Mouse (Mus musculus) cerebellum, adult 2 months (tissue): ENCODE data around the gene Gm12184. TPM values are rescaled to one million over a fixed set of nuclear protein-coding genes. Genes with fewer than 3 reads are reported as not detected.

Experiments
- DNase-seq, 2 experiments: peaks; one replicate each; pipeline ENCODE4 v3.0.0; 2021
- H3K27ac ChIP-seq: fragments of 200-500 bp; 2 replicates; pipeline ENCODE4 v1.5.1; 2012; ENCODE audit warnings: low read length, control low read depth, inconsistent platforms; ENCODE audit not compliant: insufficient read depth
- H3K27me3 ChIP-seq: fragments of 200-500 bp; 2 replicates; pipeline ENCODE4 v1.6.1; 2012; ENCODE audit warnings: inconsistent platforms, mild to moderate bottlenecking, low read length, moderate library complexity; ENCODE audit not compliant: control insufficient read depth, insufficient read depth
- H3K4me1 ChIP-seq: fragments of 200-500 bp; 2 replicates; pipeline ENCODE4 v1.6.1; 2011; ENCODE audit warnings: low read length; ENCODE audit not compliant: control insufficient read depth, insufficient read depth
- H3K4me3 ChIP-seq: fragments of 200-500 bp; replicated peaks from 2 replicates; pipeline ENCODE3; 2011; ENCODE audit warnings: mild to moderate bottlenecking, low read depth, low read length, control low read depth; ENCODE audit not compliant: insufficient read depth
- CTCF ChIP-seq: fragments of 200-500 bp; IDR thresholded peaks from 2 replicates; pipeline ENCODE4 v1.5.1; 2011; ENCODE audit warnings: low read depth, mild to moderate bottlenecking, control low read depth, low read length, moderate library complexity, borderline replicate concordance; ENCODE audit not compliant: insufficient read depth
- POLR2A ChIP-seq: fragments of 200-500 bp; IDR thresholded peaks from 2 replicates; pipeline ENCODE4 v1.6.1; 2011; ENCODE audit warnings: low read length, control low read depth, borderline replicate concordance; ENCODE audit not compliant: insufficient read depth
- WGBS: fragments of 180-500 bp; shearing (Covaris S2); methylation state at CpG from one replicate; pipeline ENCODE4 v1.1.7; 2018; 5-methylcytosine and 5-hydroxymethylcytosine counted together
- polyA plus RNA-seq: library from polyadenylated mRNA; depleted of rRNA; stranded (reverse); fragments of >200 nt; gene quantifications from 2 replicates; pipeline ENCODE4 v1.2.3, GENCODE M21; 2012

Gm12184 gene
- polyA plus RNA-seq, 1 experiment = 30.1 TPM

DNA sequence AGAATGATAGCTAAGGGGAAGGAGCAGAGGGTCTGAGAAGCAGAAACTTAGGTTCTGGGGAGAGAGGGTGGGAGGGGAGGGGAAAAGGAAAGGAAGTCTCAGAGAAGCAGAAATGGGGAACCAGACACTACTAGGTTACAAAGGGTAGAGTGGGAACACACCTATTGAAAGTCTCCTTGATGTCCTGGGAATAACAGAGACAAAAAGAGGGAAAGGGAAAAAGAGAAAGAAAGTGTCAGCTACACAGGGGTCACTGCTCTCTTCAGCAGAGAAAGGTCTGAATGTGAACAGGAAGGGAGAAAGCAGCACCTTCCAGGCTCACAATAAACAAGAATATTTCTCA lies 18.2 kb downstream of the Gm12184 start:
- no peaks in the 10 kb centered on the region for H3K27me3 ChIP-seq

DNA sequence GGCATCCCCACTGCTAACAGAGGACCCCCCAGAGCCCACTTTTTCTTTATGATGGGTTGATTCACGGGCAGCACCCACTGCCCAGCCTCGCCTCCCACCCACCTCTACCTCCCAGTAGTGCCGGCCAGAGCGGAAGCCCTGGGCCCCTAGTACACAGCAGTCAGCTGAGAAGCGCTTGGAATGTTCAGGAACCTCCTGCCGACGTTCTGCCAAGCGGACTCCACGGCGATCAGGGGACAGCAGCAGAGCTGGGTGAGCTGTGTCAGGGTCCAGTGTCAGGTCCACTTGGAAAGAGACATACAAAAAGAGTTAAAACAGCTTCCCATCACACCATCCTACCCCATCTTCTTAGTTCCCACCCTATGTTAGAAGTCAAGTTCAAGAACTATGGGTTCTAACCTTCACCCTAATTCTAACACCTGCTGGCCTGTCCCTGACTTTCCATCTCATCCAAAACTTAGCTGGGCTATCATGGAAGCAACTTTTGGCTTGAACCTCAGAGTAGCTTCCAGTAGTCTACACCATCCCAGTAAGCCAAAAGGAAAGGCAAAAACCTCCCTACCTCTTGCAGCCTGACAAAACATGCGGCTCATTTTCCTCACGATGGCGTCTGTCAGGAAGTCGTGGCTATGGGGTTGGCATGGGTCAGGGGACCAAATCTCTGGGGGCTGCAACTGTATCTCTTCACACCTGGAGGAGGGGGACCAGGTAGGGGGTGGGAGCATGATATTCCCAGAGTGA lies 18.7 kb downstream of the Gm12184 start:
- no peak for DNase-seq
- 45% methylated on average over 14 of the region's 14 CpGs for WGBS
- no peak for TF ChIP-seq CTCF
- TF ChIP-seq POLR2A = no peak
- H3K4me3 ChIP-seq = no peak overlapping the region
- no peaks in the 10 kb centered on the region for H3K27me3 ChIP-seq
- no peak overlapping the region for H3K27ac ChIP-seq
- H3K4me1 ChIP-seq = no peaks in the 10 kb centered on the region

More for the DNA sequence above, 18.2 kb downstream of the Gm12184 start:
- Histone ChIP-seq H3K27ac (no peak overlapping the region), H3K4me1 (no peaks in the 10 kb centered on the region), H3K4me3 (no peak overlapping the region)
- TF ChIP-seq CTCF = no peak
- no peak for TF ChIP-seq POLR2A
- DNase-seq = no peak

DNA sequence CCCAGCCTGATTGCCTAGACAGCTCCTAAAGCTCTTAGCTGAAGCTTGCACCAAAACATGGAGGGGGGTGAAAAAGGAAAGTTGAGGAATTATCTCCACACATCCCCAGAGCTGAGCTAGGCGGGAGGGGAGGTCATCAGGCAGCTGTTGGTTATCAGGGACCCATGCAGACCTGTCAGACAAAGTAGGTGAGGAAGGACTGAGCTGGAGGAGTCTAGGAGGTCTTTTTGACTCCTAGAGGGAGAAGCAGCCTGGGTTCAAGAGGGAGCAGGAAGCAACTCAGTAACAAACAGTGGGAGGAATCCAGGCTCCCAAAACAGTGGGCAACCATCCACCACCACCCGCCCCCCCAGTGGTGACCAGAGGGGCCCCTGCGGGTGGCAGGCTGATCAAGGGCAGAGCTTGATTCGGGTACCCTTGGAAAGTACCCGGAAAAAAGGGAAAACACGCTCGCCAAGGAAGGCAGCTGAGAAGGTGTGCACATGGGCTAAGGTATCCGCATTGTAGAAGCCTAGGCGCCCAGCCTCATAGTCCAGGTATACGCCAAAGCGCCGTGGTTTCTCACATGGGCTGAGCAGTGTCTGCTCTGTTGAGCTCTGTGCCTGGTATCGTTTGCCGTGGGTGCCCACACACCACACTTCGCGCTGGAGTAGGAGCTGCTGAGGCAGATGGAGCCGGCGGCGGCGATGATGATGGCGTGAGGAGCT lies 19.4 kb downstream of the Gm12184 start:
- TF ChIP-seq POLR2A = no peak
- no peak for TF ChIP-seq CTCF
- Histone ChIP-seq H3K4me3 (no peak overlapping the region), H3K27ac (no peak overlapping the region), H3K27me3 (no peaks in the 10 kb centered on the region), H3K4me1 (peaks cover 3% of the 10 kb centered on the region; the same call in 1 of the 2 replicates)
- 56% methylated on average over 21 of the region's 21 CpGs for WGBS
- no peak for DNase-seq

DNA sequence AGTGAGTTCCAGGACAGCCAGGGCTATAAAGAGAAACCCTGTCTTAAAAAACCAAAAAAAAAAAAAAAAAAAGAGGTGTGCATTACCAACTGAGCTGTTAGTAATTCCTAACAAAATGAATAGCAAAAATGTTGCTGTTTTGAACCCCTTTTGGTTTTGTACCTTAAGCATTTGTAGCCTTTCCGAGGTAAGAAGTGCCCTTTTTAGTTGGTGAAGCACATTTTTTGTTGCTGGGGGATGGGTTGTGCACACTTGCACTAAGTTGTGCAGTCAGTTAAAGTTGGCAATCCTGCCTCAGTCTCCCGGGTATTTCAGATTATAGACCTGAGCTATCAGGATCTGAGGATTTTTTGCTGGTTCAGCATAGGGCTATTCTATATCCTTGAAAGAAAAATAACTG lies 21.5 kb downstream of the Gm12184 start:
- H3K27ac ChIP-seq = no peak overlapping the region
- H3K27me3 ChIP-seq = no peaks in the 10 kb centered on the region
- no peak for DNase-seq
- 81% methylated on average over 2 of the region's 2 CpGs for WGBS
- TF ChIP-seq POLR2A (no peak), CTCF (no peak)
- H3K4me3 ChIP-seq = no peak overlapping the region
- peaks cover 11% of the 10 kb centered on the region; the same call in 1 of the 2 replicates for H3K4me1 ChIP-seq

DNA sequence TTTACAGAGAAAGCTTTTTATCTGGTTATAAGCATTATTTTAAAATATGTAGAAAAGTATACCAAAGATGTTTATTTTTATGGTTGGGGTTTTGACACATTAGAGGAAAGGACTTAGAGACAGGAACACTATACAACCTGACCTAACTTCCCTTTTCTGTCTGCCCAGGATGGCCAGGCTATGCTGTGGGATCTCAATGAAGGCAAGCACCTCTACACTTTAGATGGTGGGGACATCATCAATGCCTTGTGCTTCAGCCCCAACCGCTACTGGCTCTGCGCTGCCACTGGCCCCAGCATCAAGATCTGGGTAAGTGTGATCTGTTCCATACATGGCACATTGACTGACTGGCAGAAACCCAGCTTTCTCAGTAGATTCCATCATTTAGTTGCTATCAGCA lies 22.5 kb downstream of the Gm12184 start:
- WGBS = 93% methylated on average over 2 of the region's 2 CpGs
- Histone ChIP-seq H3K4me3 (no peak overlapping the region), H3K27me3 (no peaks in the 10 kb centered on the region), H3K27ac (no peak overlapping the region), H3K4me1 (peaks cover 11% of the 10 kb centered on the region; the same call in 1 of the 2 replicates)
- TF ChIP-seq CTCF = no peak
- no peak for TF ChIP-seq POLR2A
- no peak for DNase-seq

DNA sequence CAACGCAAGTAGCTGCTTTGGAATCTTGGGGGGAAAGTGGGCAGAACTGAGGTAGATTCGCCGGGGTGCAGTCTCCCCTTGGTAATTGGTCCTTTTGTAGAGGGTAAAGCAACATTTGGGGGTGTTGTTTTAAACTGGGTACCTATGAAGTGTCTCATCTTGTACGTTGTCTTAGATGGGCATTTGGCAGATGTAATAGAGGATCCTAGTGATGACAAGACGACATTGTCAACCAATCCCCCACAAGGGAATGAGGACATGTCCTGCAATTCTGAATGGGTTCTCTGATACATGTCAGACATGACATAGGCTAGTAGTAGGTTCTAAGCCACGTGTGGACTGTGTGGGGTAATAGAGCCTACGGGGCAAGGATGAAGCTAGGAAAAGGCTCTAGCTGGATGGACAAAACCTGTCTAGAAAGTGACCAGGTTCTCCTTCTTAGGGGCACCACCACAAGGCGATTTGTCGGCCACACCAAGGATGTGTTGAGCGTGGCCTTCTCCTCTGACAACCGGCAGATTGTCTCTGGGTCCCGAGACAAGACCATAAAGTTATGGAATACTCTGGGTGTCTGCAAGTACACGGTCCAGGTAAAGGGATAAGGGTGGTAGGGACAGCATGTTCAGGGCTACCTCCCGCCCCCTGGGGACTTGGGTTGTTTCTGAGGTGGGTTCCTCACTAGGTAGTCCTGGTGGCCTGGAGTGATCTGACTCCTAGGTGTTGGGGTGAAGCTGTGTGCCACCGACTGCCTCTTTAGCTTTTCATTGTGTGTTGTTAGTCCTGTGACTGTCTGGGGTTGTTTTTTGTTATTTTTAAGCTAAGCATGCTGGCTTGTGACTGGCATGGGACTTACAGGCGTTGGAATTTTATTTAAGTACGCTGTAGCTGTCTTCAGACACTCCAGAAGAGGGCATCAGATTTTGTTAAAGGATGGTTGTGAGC lies 24.4 kb downstream of the Gm12184 start:
- no peak for DNase-seq
- H3K27me3 ChIP-seq = no peaks in the 10 kb centered on the region
- H3K4me1 ChIP-seq = peaks cover 11% of the 10 kb centered on the region; the same call in 1 of the 2 replicates
- H3K4me3 ChIP-seq = peak overlapping the region; percentile 17
- 68% methylated on average over 17 of the region's 17 CpGs for WGBS
- no peak overlapping the region for H3K27ac ChIP-seq
- TF ChIP-seq POLR2A = no peak

DNA sequence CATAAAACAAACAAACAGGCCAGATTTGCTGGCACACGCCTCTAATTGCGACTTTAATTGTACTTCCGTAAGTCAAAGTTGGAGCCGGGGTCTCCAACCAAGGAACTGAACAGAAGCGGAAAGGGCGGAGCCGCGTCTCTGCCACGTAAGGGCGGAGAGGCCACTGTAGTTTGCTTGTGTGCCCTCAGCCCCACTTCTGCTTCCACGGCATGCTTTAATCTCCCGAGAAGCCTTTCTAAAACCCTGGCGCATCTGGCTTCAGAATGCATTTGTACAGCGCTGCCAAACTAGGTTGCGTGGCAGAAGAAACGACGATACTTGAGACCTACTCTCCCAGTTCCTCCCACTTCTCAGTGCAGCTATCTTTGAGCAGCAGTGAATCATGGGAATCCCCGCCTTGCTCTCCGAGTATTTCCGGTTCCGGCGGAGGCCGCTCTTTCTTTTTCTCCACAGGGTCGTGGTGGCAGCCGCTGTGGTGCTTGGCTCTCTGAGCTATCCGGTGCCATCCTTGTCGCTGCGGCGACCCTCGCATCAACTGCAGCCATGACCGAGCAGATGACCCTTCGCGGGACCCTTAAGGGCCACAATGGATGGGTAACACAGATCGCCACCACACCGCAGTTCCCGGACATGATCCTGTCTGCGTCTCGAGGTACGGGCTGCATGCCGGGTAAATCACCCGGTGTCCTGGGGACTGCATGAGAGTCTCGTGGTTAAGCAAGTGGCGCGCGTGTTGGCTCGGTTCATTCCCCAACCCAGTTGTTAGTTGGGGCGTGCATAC lies 26.3 kb downstream of the Gm12184 start, which contains the start of gene Rack1:
Rack1 (plus strand) TSS at position 412 of the 781 bp plus-strand sequence.
- DNase-seq = peak; percentile 90 to 91
- TF ChIP-seq POLR2A (peak; percentile 88), CTCF (no peak)
- WGBS = under 1% methylated on average over 47 of the region's 47 CpGs
- peak within 1 kb of the TSS; percentile 78 for H3K4me3 ChIP-seq
- H3K4me1 ChIP-seq = peaks cover 11% of the 10 kb centered on the region; the same call in 1 of the 2 replicates
- H3K27ac ChIP-seq = peak within 1 kb of the TSS; percentile 57
- no peaks in the 10 kb centered on the region for H3K27me3 ChIP-seq
